Comparison of ENCODE assay signal across 10 mouse cellular contexts in the genomic region with DNA sequence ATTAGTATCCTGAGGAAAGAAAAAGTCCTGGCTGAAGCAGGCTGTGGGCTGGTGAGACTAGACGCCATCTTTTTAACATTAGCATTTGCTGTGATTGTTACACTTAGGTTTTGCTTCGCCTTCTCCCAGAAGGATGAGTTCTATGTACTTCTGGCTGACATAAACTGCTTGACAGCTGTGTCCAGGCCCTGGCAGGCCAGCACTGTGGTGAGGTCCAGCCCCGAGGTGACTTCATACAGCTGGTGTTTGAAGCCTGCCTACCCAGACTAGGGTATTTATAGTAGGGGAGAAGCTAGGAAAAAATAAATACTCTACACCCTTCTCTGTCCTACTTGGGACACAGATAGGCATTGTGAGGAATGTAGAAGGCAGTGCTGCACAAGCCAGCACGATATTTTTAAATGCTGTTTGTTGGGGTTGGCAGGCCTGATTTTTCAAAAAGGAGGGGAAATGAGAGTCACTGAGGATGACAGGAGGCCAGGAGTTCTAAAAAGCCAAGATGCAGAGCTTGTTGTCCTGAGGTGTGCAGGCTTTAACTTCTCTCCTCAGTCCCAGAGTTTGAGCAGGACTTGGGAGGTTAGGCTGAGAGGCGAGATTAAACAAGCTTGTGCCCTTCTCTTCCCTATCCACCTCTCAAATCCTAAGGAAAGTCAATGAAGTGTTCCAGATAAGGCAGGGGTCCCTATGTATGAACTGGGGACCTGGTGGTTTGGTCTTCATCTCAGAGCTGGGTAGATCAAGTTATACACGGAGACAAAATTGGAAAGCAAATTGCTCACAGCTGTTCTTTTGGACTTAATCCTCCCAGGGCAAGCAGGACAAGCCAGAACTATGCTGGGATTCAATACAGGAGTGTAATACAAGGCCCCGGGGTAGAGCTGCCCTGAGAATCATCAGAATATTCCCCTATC. TPM values are rescaled to one million over a fixed set of nuclear protein-coding genes. Genes with fewer than 3 reads are reported as not detected.
A peak's percentile ranks its signal among the peaks of the same experiment; 100 is the strongest.
DNase-seq lines count a peak whose midpoint lies in the region; ATAC-seq and TF ChIP-seq lines count a peak whose summit lies in the region.
"Had no signal": no experiment of that assay in that cellular context is flagged by ENCODE, and none has a peak within 500 bp of the region (broad histone marks: within the 10 kb centered on the region; RNA-seq: fewer than 3 reads in every experiment).

No protein-coding gene starts in this region.

- H3K36me3 ChIP-seq in heart, embryonic 14.5 days (ENCODE audit: control insufficient read depth, insufficient read depth, low read length): no peaks in the 10 kb centered on the region
- no peaks in the 10 kb centered on the region for H3K36me3 ChIP-seq in liver, postnatal 0 days (replicated peaks; ENCODE audit: insufficient read depth, low read length)

- peak; percentile 29 for DNase-seq in brain, adult 2 months (ENCODE audit: low read depth, low spot score)
- no peak for DNase-seq in liver, postnatal 0 days
- no peak for DNase-seq in ovary, postnatal 36 days (ENCODE audit: low spot score)
- DNase-seq in cerebellum, adult 9-11 months: no peak
- DNase-seq in testis, postnatal 10 days (ENCODE audit: low spot score): no peak
- no peak for DNase-seq in B cell, adult 2 months
- DNase-seq: adrenal gland, postnatal 10 days had no signal

- 39% methylated on average over 7 of the region's 7 CpGs for WGBS in heart, embryonic 14.5 days
- WGBS in liver, postnatal 0 days (ENCODE audit: insufficient replicate concordance): 56% methylated on average over 7 of the region's 7 CpGs

- no peak for TF ChIP-seq EP300 in liver, postnatal 0 days (IDR thresholded peaks at IDR 0.05; ENCODE audit: low read depth)

- H3K27me3 ChIP-seq in heart, embryonic 14.5 days (ENCODE audit: control insufficient read depth, insufficient read depth, low read length): no peaks in the 10 kb centered on the region
- no peaks in the 10 kb centered on the region for H3K27me3 ChIP-seq in liver, postnatal 0 days (ENCODE audit: insufficient read depth, low read length)

- peak overlapping the region; percentile 45 for H3K4me2 ChIP-seq in heart, embryonic 14.5 days (ENCODE audit: low read length)
- H3K4me2 ChIP-seq in liver, postnatal 0 days (ENCODE audit: low read depth, low read length): peak overlapping the region; percentile 27; the same call in 1 of the 2 replicates

- H3K4me1 ChIP-seq in embryonic fibroblast, embryonic 13.5 days (ENCODE audit: control insufficient read depth, insufficient read depth, low read length): peaks cover 2% of the 10 kb centered on the region; the same call in 1 of the 2 replicates
- H3K4me1 ChIP-seq in heart, embryonic 14.5 days (ENCODE audit: control insufficient read depth in 2 of 2, insufficient read depth in 2 of 2, low read length in 2 of 2): peaks cover 42 to 78% of the 10 kb centered on the region in 2 experiments
- H3K4me1 ChIP-seq in liver, postnatal 0 days (ENCODE audit: insufficient read depth): peaks cover 49% of the 10 kb centered on the region

- TF ChIP-seq POLR2A in embryonic fibroblast, embryonic 13.5 days (IDR thresholded peaks at IDR 0.05; ENCODE audit: low read depth, low read length): no peak

- TF ChIP-seq CTCF in embryonic fibroblast, embryonic 13.5 days (IDR thresholded peaks at IDR 0.05; ENCODE audit: borderline replicate concordance, insufficient read depth, low read length): no peak
- no peak for TF ChIP-seq CTCF in liver, postnatal 0 days (IDR thresholded peaks at IDR 0.05; ENCODE audit: low read depth)

- ATAC-seq in heart, embryonic 14.5 days (ENCODE audit: insufficient number of reproducible peaks, insufficient read depth, low FRiP score, low read depth): peak; percentile 76
- no peak; the same call in 1 of the 2 replicates for ATAC-seq in liver, postnatal 0 days
- ATAC-seq: forebrain, embryonic 14.5 days had no signal

- H3K9me3 ChIP-seq in heart, embryonic 14.5 days (ENCODE audit: control insufficient read depth, low read length): no peaks in the 10 kb centered on the region
- H3K9me3 ChIP-seq in liver, postnatal 0 days (ENCODE audit: low read length): no peaks in the 10 kb centered on the region

- H3K4me3 ChIP-seq in embryonic fibroblast, embryonic 13.5 days (ENCODE audit: insufficient read depth, low read length): no peak overlapping the region
- H3K4me3 ChIP-seq in heart, embryonic 14.5 days (ENCODE audit: control insufficient read depth in 1 of 2, insufficient read depth in 1 of 2, low read depth in 1 of 2, low read length in 2 of 2): no peak overlapping the region
- no peak overlapping the region for H3K4me3 ChIP-seq in liver, postnatal 0 days (ENCODE audit: low read depth, low read length)

- peak overlapping the region; percentile 49 for H3K9ac ChIP-seq in heart, embryonic 14.5 days (ENCODE audit: low read length)
- H3K9ac ChIP-seq in liver, postnatal 0 days (replicated peaks): no peak overlapping the region

- peak overlapping the region; percentile 31; the same call in 1 of the 2 replicates for H3K27ac ChIP-seq in embryonic fibroblast, embryonic 13.5 days (ENCODE audit: insufficient read depth, low read length)
- H3K27ac ChIP-seq in heart, embryonic 14.5 days (replicated peaks in 1 of 2; ENCODE audit: control insufficient read depth in 1 of 2, insufficient read depth in 1 of 2, low read depth in 2 of 2, low read length in 2 of 2): peak overlapping the region; percentile 93 to 95
- H3K27ac ChIP-seq in liver, postnatal 0 days (ENCODE audit: low read depth): peak overlapping the region; percentile 61

RNA-seq across cellular contexts. Expression of a gene that starts 11.9 kb away (rescaled TPM):
- polyA plus RNA-seq in embryonic fibroblast, embryonic 13.5 days (2011; ENCODE audit: insufficient read length, low read depth, missing spikeins): 3.9 and 4.4 TPM in 2 replicates
- 18.4 and 18.6 TPM in 2 replicates for polyA plus RNA-seq in heart, embryonic 14.5 days (2014; fragmentation: Nextera tagmentation; extraction: Ambion mirVana)
- 1.8 and 2.1 TPM in 2 replicates for polyA plus RNA-seq in liver, postnatal 0 days (2015; fragmentation: Nextera tagmentation; extraction: Ambion mirVana)

Comparison
In these comparisons a context has a peak if more than half of its experiments do, and no peak if none do; other contexts are left out.
1. H3K27ac ChIP-seq: peak in every context shown above with its lines; median percentile 94 in heart, embryonic 14.5 days; 61 in liver, postnatal 0 days; 31 in embryonic fibroblast, embryonic 13.5 days.